Mouse (Mus musculus): ENCODE results near the gene Tmbim6.
"Not testable (repeated sequence)": the region's sequence is repeated elsewhere in the genome, so short reads cannot be mapped to it uniquely, and the experiment has no call there.

The Tmbim6 gene

GRCm38 (mm10) chr15:99384071-99384470 lies 8.6 kb upstream of the Tmbim6 start:
- no peak for DNase-seq (ENCODE audit: low read depth, low spot score)

- not testable (repeated sequence) for DNase-seq (ENCODE audit: low read depth, low spot score)
Measured at GRCm38 (mm10) chr15:99386110-99386509, 6.6 kb upstream of the Tmbim6 start.

- no peak for DNase-seq (ENCODE audit: low read depth, low spot score)
Measured at GRCm38 (mm10) chr15:99386796-99387195, 5.9 kb upstream of the Tmbim6 start.

- DNase-seq (ENCODE audit: low read depth, low spot score), result no peak
Measured at GRCm38 (mm10) chr15:99387976-99388375, 4.7 kb upstream of the Tmbim6 start.

- DNase-seq (ENCODE audit: low read depth, low spot score), result no peak
Measured at GRCm38 (mm10) chr15:99390472-99391401, 1.9 kb upstream of the Tmbim6 start.

- no peak for DNase-seq (ENCODE audit: low read depth, low spot score)
Measured at GRCm38 (mm10) chr15:99391975-99392374, 707 bp upstream of the Tmbim6 start.

- DNase-seq (ENCODE audit: low read depth, low spot score), result peak; percentile 65
Measured at GRCm38 (mm10) chr15:99393386-99394252, 937 bp downstream of the Tmbim6 start.

- DNase-seq (ENCODE audit: low read depth, low spot score), result no peak
Measured at GRCm38 (mm10) chr15:99396462-99396861, 3.8 kb downstream of the Tmbim6 start.

GRCm38 (mm10) chr15:99396875-99397274 lies 4.2 kb downstream of the Tmbim6 start:
- DNase-seq (ENCODE audit: low read depth, low spot score), result no peak

GRCm38 (mm10) chr15:99397622-99398021 lies 4.9 kb downstream of the Tmbim6 start:
- DNase-seq (ENCODE audit: low read depth, low spot score), result no peak

GRCm38 (mm10) chr15:99399503-99400245 lies 7.0 kb downstream of the Tmbim6 start:
- DNase-seq (ENCODE audit: low read depth, low spot score), result no peak

GRCm38 (mm10) chr15:99400602-99401001 lies 7.9 kb downstream of the Tmbim6 start:
- no peak for DNase-seq (ENCODE audit: low read depth, low spot score)

- no peak for DNase-seq (ENCODE audit: low read depth, low spot score)
Measured at GRCm38 (mm10) chr15:99403159-99403889, 10.6 kb downstream of the Tmbim6 start.

GRCm38 (mm10) chr15:99405150-99405549 lies 12.5 kb downstream of the Tmbim6 start:
- DNase-seq (ENCODE audit: low read depth, low spot score), result no peak

- no peak for DNase-seq (ENCODE audit: low read depth, low spot score)
Measured at GRCm38 (mm10) chr15:99406986-99407570, 14.4 kb downstream of the Tmbim6 start.

GRCm38 (mm10) chr15:99408845-99409244 lies 16.2 kb downstream of the Tmbim6 start:
- DNase-seq (ENCODE audit: low read depth, low spot score), result no peak

GRCm38 (mm10) chr15:99411747-99412146 lies 19.1 kb downstream of the Tmbim6 start:
- no peak for DNase-seq (ENCODE audit: low read depth, low spot score)

GRCm38 (mm10) chr15:99415793-99416192 lies 23.1 kb downstream of the Tmbim6 start:
- peak; percentile 57 for DNase-seq (ENCODE audit: low read depth, low spot score)

GRCm38 (mm10) chr15:99416348-99416882 lies 23.7 kb downstream of the Tmbim6 start:
- peak; percentile 82 for DNase-seq (ENCODE audit: low read depth, low spot score)

GRCm38 (mm10) chr15:99416957-99417356 lies 24.3 kb downstream of the Tmbim6 start:
- DNase-seq (ENCODE audit: low read depth, low spot score), result no peak
